Comparison of ENCODE assay signal across 22 mouse cellular contexts in the genomic region with DNA sequence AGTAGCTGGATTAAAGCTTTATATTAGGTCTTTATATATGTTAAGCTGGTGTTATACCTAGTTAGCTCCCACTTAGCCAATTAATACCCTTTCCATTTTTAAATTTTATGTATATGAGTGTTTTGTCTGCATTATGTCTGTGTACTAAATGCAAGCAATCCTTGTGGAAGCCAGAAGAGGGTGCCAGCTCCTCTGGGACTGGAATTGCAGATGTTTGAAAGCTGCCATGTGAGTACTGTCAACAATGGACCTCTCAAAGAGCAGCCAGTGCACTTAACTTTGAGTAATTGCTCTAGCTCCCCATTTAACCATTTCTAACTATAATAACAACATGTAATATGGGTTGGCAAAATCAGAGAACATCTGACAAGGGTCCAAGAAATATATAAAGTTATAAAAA.
DNase-seq lines count a peak whose midpoint lies in the region; ATAC-seq and TF ChIP-seq lines count a peak whose summit lies in the region.
"Had no signal": no experiment of that assay in that cellular context is flagged by ENCODE, and none has a peak within 500 bp of the region (broad histone marks: within the 10 kb centered on the region; RNA-seq: fewer than 3 reads in every experiment).

No protein-coding gene starts in this region.

- H3K9me3 ChIP-seq in forebrain, postnatal 0 days (ENCODE audit: low read length): no peaks in the 10 kb centered on the region
- no peaks in the 10 kb centered on the region for H3K9me3 ChIP-seq in forebrain, embryonic 14.5 days (replicated peaks; ENCODE audit: control insufficient read depth, low read length)
- no peaks in the 10 kb centered on the region for H3K9me3 ChIP-seq in lung, embryonic 14.5 days (ENCODE audit: low read depth, low read length)
- H3K9me3 ChIP-seq: heart, embryonic 10.5 days; hindbrain, embryonic 13.5 days; limb, embryonic 13.5 days; liver, embryonic 15.5 days; midbrain, embryonic 12.5 days; stomach, embryonic 15.5 days had no signal

- no peak for ATAC-seq in forebrain, postnatal 0 days
- no peak for ATAC-seq in forebrain, embryonic 14.5 days
- ATAC-seq in lung, embryonic 14.5 days (ENCODE audit: insufficient read depth): no peak; the same call in 1 of the 2 replicates
- ATAC-seq: intestine, embryonic 16.5 days had no signal

- no peak overlapping the region for H3K4me3 ChIP-seq in forebrain, postnatal 0 days (ENCODE audit: low read depth, low read length)
- H3K4me3 ChIP-seq in forebrain, embryonic 14.5 days (ENCODE audit: low read depth, low read length): no peak overlapping the region
- H3K4me3 ChIP-seq in lung, embryonic 14.5 days (ENCODE audit: low read depth, low read length): no peak overlapping the region
- H3K4me3 ChIP-seq: heart, embryonic 10.5 days; hindbrain, embryonic 13.5 days; limb, embryonic 13.5 days; liver, embryonic 15.5 days; midbrain, embryonic 12.5 days; stomach, embryonic 15.5 days had no signal

- H3K36me3 ChIP-seq in forebrain, postnatal 0 days (ENCODE audit: insufficient read depth): no peaks in the 10 kb centered on the region
- no peaks in the 10 kb centered on the region for H3K36me3 ChIP-seq in forebrain, embryonic 14.5 days (ENCODE audit: control insufficient read depth, insufficient read depth, low read length)
- 0 out of 2 replicates have a peak, but pooled peaks cover 8% of the 10 kb centered on the region for H3K36me3 ChIP-seq in lung, embryonic 14.5 days (ENCODE audit: insufficient read depth)
- H3K36me3 ChIP-seq: midbrain, embryonic 12.5 days; stomach, embryonic 15.5 days had no signal

- no peak overlapping the region for H3K9ac ChIP-seq in forebrain, postnatal 0 days
- H3K9ac ChIP-seq in forebrain, embryonic 14.5 days (ENCODE audit: low read length): no peak overlapping the region
- no peak overlapping the region for H3K9ac ChIP-seq in lung, embryonic 14.5 days
- H3K9ac ChIP-seq: hindbrain, embryonic 13.5 days; limb, embryonic 13.5 days; liver, embryonic 15.5 days; midbrain, embryonic 12.5 days; stomach, embryonic 15.5 days had no signal

- no peaks in the 10 kb centered on the region for H3K4me1 ChIP-seq in forebrain, postnatal 0 days (ENCODE audit: insufficient read depth)
- no peaks in the 10 kb centered on the region for H3K4me1 ChIP-seq in forebrain, embryonic 14.5 days (ENCODE audit: control insufficient read depth, insufficient read depth, low read length)
- peaks cover 6% of the 10 kb centered on the region; the same call in 1 of the 2 replicates for H3K4me1 ChIP-seq in lung, embryonic 14.5 days (ENCODE audit: insufficient read depth)
- H3K4me1 ChIP-seq: heart, embryonic 10.5 days; limb, embryonic 13.5 days; liver, embryonic 15.5 days; midbrain, embryonic 12.5 days; stomach, embryonic 15.5 days had no signal

- H3K27ac ChIP-seq in forebrain, postnatal 0 days (ENCODE audit: low read depth, low read length): no peak overlapping the region
- no peak overlapping the region for H3K27ac ChIP-seq in forebrain, embryonic 14.5 days (ENCODE audit: low read depth, low read length)
- H3K27ac ChIP-seq in lung, embryonic 14.5 days (ENCODE audit: low read depth): no peak overlapping the region
- H3K27ac ChIP-seq: heart, embryonic 10.5 days; hindbrain, embryonic 13.5 days; limb, embryonic 13.5 days; liver, embryonic 15.5 days; midbrain, embryonic 12.5 days; stomach, embryonic 15.5 days had no signal

- 0 out of 2 replicates have a peak, but pooled peaks have one; percentile 10 for TF ChIP-seq CTCF in forebrain, postnatal 0 days (IDR thresholded peaks at IDR 0.05; ENCODE audit: low read depth)
- peak; percentile 50 for TF ChIP-seq CTCF in lung, embryonic 14.5 days (IDR thresholded peaks at IDR 0.05; ENCODE audit: low read depth)

- no peak for DNase-seq in forebrain, postnatal 0 days
- no peak for DNase-seq in forebrain, embryonic 14.5 days (ENCODE audit: low spot score)
- DNase-seq in lung, embryonic 14.5 days: peak; percentile 71
- no peak for DNase-seq in lung, adult 18-20 months
- peak; percentile 15 for DNase-seq in NIH3T3 (ENCODE audit: low read depth)
- DNase-seq in mesoderm, embryonic 11.5 days (ENCODE audit: low read depth, low spot score): peak; percentile 7
- DNase-seq in thymus, postnatal 0 days (ENCODE audit: low spot score): no peak
- DNase-seq: B cell, adult 2 months; cerebellum, adult 11-12 months; gastrocnemius, postnatal 14 days; heart, postnatal 10 days; kidney, postnatal 14 days; layer of hippocampus, adult 9-11 months; right cerebral cortex, postnatal 14 days; thymus, postnatal 25 days had no signal

- no peaks in the 10 kb centered on the region for H3K27me3 ChIP-seq in forebrain, postnatal 0 days (ENCODE audit: insufficient read depth, low read length)
- no peaks in the 10 kb centered on the region for H3K27me3 ChIP-seq in forebrain, embryonic 14.5 days (replicated peaks; ENCODE audit: control insufficient read depth, insufficient read depth, low read length)
- H3K27me3 ChIP-seq in lung, embryonic 14.5 days (ENCODE audit: insufficient read depth, low read length): no peaks in the 10 kb centered on the region
- H3K27me3 ChIP-seq: hindbrain, embryonic 13.5 days; limb, embryonic 13.5 days; liver, embryonic 15.5 days; midbrain, embryonic 12.5 days; stomach, embryonic 15.5 days had no signal

- no peak overlapping the region for H3K4me2 ChIP-seq in forebrain, postnatal 0 days (ENCODE audit: low read depth)
- no peak overlapping the region for H3K4me2 ChIP-seq in forebrain, embryonic 14.5 days (ENCODE audit: low read length)
- no peak overlapping the region for H3K4me2 ChIP-seq in lung, embryonic 14.5 days
- H3K4me2 ChIP-seq: hindbrain, embryonic 13.5 days; limb, embryonic 13.5 days; liver, embryonic 15.5 days; midbrain, embryonic 12.5 days; stomach, embryonic 15.5 days had no signal

Comparison
In these comparisons a context has a peak if more than half of its experiments do, and no peak if none do; other contexts are left out.
1. DNase-seq: peak in lung, embryonic 14.5 days (single experiment), NIH3T3 (single experiment) and mesoderm, embryonic 11.5 days (single experiment); none in forebrain, postnatal 0 days (single experiment), forebrain, embryonic 14.5 days (single experiment), lung, adult 18-20 months (0 of 2) and thymus, postnatal 0 days (single experiment).